Mouse (Mus musculus) brain, embryonic 14.5 days (tissue): ENCODE measurements around the gene BC003965. TPM values are rescaled to one million over a fixed set of nuclear protein-coding genes. Genes with fewer than 3 reads are reported as not detected.

Experiments used
- DNase-seq: peaks from one replicate; pipeline ENCODE4 v3.0.0-alpha.2; 2011; ENCODE audit warnings: low read depth
- CTCF ChIP-seq: fragments of 200-500 bp; IDR thresholded peaks from 2 replicates; pipeline ENCODE4 v1.5.1; 2012; ENCODE audit warnings: inconsistent platforms, mild to moderate bottlenecking, moderate library complexity, borderline replicate concordance; ENCODE audit not compliant: insufficient read depth, insufficient read length; ENCODE audit errors: extremely low read depth
- POLR2A ChIP-seq: fragments of 200-500 bp; IDR thresholded peaks from 2 replicates; pipeline ENCODE4 v1.6.1; 2012; ENCODE audit warnings: mild to moderate bottlenecking, inconsistent platforms, borderline replicate concordance; ENCODE audit not compliant: poor library complexity, insufficient read depth, insufficient read length, severe bottlenecking; ENCODE audit errors: extremely low read depth
- polyA plus RNA-seq: library from polyadenylated mRNA; depleted of rRNA; stranded (reverse); fragments of >200 nt; gene quantifications from 2 replicates; pipeline ENCODE4 v1.2.3, GENCODE M21; 2012; rRNA removed

Gene BC003965
- polyA plus RNA-seq, 1 experiment = 22.3 TPM

DNA sequence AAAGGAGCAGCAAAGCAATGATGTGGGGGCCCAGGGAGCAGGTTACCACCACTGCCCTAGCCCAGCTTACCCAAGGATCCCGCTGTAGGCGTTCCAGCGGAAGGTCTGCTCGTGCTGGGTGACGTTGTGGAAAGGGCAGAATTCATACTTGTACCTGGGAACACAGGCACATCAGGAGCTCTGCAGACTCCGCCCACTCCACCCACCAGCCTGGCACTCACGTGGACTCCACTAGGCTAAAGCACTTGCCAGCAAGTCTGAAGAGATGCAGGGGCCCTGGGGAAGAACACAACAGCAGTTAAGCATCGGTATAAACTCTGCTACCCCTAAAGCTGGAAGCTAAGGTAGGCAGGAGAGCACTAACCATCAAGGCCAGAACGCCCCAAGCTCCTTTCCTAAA is 51.3 kb downstream of the BC003965 start:
- no peak for TF ChIP-seq CTCF
- no peak for TF ChIP-seq POLR2A
- DNase-seq = no peak

Other genes starting within 250 kb of the BC003965 start
- gene Mapk8ip3, start 247.6 kb upstream of the BC003965 start, polyA plus RNA-seq = 217 and 242 TPM in 2 replicates
- gene Jpt2, start 223.9 kb upstream of the BC003965 start, polyA plus RNA-seq = 62.9 and 65.5 TPM in 2 replicates
- gene Cramp1l, start 168.8 kb upstream of the BC003965 start, polyA plus RNA-seq = 31.4 and 31.9 TPM in 2 replicates
- gene Ift140, start 168.5 kb upstream of the BC003965 start, polyA plus RNA-seq = 22.9 and 23.9 TPM in 2 replicates
- 9.6 and 10.5 TPM in 2 replicates for gene Tmem204, start 101.0 kb upstream of the BC003965 start, polyA plus RNA-seq
- gene Telo2, start 68.6 kb upstream of the BC003965 start, polyA plus RNA-seq = 40.9 and 41.6 TPM in 2 replicates
- 0.07 TPM in 1 of 2 replicates, not detected in the other for gene Ptx4, start 63.8 kb upstream of the BC003965 start, polyA plus RNA-seq
- 41.4 and 45.7 TPM in 2 replicates for gene Clcn7, start 51.2 kb upstream of the BC003965 start, polyA plus RNA-seq
- gene Ccdc154, start 22.1 kb upstream of the BC003965 start, polyA plus RNA-seq = not detected in 2 replicates
- gene Gm38655, start 9.1 kb upstream of the BC003965 start, polyA plus RNA-seq = not detected in 2 replicates
- 22.3 and 24.1 TPM in 2 replicates for gene Unkl, start 3.8 kb downstream of the BC003965 start, polyA plus RNA-seq
- gene Gnptg, start 55.6 kb downstream of the BC003965 start, polyA plus RNA-seq = 75.1 and 108 TPM in 2 replicates
- gene Tsr3, start 55.6 kb downstream of the BC003965 start, polyA plus RNA-seq = 40.8 and 54.0 TPM in 2 replicates
- 15.6 and 16.6 TPM in 2 replicates for gene Baiap3, start 71.8 kb downstream of the BC003965 start, polyA plus RNA-seq
- 481 and 573 TPM in 2 replicates for gene Ube2i, start 90.1 kb downstream of the BC003965 start, polyA plus RNA-seq
- 0.08 and 0.19 TPM in 2 replicates for gene Prss34, start 113.8 kb downstream of the BC003965 start, polyA plus RNA-seq
- not detected in 2 replicates for gene Prss28, start 124.1 kb downstream of the BC003965 start, polyA plus RNA-seq
- gene Prss29, start 134.1 kb downstream of the BC003965 start, polyA plus RNA-seq = not detected in 2 replicates
- gene Tpsab1, start 161.0 kb downstream of the BC003965 start, polyA plus RNA-seq = 0.06 TPM in 1 of 2 replicates, not detected in the other
- gene Tpsb2, start 181.8 kb downstream of the BC003965 start, polyA plus RNA-seq = 0.62 and 2.5 TPM in 2 replicates
- 0.45 and 0.72 TPM in 2 replicates for gene Tpsg1, start 184.7 kb downstream of the BC003965 start, polyA plus RNA-seq
- 90.4 and 118 TPM in 2 replicates for gene Cacna1h, start 249.2 kb downstream of the BC003965 start, polyA plus RNA-seq